Mouse (Mus musculus) ES-CJ7 (cell line): ENCODE data around the gene Lin7c.
"Not testable (repeated sequence)": the region's sequence is repeated elsewhere in the genome, so short reads cannot be mapped to it uniquely, and the experiment has no call there.

Source experiments
- DNase-seq: peaks from one replicate; pipeline ENCODE4 v3.0.0; 2011; ENCODE audit warnings: low read depth, low spot score

The Lin7c gene

DNA sequence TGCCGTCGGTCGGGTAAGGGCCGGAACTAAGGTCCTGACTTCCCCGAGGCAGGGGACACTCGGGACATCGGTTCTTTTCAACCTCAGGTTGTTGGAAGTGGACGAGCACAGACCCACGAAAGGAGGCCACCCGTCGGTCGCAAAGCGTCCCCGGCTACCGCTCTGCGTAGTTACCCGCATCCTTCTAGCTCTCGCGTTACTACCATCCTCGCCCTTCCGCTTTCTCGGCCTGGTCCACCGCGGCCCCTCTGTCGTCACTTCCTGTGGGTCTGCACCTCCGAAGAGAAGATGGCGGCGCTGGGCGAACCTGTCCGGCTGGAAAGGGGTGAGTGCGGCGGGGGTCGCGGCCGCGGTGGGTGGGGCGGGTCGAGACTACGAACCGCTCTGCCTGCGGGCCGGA is at the start of gene Lin7c:
Gene Lin7c, plus strand, starts transcription at position 257 of the 400 bp plus-strand sequence.
- DNase-seq: peak; percentile 94

DNA sequence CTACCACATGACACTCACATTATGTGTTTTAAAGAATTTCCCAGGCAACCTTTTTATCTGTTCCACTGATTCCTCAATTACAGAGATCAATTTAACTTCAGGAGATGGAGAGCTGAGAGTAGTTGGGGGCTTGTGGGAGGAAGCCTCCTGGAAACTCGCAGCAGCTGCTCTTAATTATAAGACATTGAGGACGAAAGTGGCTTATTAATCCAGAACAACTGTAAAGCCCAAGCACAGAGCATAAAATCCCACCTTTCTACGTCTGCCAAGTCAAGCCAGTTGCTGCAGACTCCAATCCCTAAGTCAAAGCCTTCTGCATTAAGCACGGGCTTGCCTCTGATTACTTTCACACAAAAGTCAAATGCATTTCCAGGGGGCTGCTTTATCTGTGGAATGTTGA is 44.3 kb upstream of the Lin7c start:
- no peak for DNase-seq

GRCm38 (mm10) chr2:109848305-109848704 is 42.3 kb upstream of the Lin7c start:
- no peak for DNase-seq

DNA sequence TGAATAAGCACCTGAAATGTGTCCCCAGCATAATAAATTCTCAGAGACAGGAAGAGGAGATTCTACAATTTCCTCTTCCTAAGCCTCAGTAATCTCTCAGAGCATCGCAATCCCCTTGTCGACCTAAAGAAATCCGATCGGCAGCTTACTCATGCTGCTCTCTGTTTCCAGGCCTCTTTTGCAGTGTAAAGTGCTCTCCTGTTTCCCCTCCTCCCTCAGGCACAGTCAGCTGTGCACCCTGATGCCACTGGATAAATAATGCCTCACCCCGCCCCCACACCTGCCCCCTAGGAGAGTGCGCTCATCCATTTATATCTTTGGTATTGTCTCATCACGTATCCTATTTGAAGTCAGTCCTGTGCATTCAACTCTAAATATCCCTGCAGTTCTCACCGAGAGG is 41.9 kb upstream of the Lin7c start:
- DNase-seq: peak; percentile 18

GRCm38 (mm10) chr2:109855601-109856000 is 35.1 kb upstream of the Lin7c start:
- no peak for DNase-seq

DNA sequence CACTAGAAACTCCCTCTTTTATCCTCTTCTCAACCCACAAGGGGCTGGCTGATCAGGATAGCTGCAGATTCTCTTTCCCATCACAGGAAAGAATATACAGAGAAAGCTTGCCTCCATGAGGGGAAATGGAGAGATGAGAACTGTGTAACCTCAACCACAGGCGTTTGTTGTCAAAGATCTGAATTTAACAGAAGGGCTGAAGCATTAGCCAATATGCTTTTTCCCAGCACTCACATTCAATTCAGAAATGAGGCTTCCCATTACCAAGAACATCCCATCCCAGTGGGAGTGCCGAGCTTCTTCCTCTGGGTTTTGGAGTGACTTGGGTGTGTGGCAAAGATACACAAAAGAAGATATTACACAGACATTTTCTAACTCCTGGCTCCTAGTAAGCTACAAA is 31.0 kb upstream of the Lin7c start:
- no peak for DNase-seq

GRCm38 (mm10) chr2:109860832-109861231 is 29.8 kb upstream of the Lin7c start:
- peak; percentile 54 for DNase-seq

- DNase-seq: not testable (repeated sequence)
These were observed 11.2 kb upstream of the Lin7c start for GRCm38 (mm10) chr2:109879429-109879828.

- DNase-seq: no peak
These were observed 9.5 kb upstream of the Lin7c start for GRCm38 (mm10) chr2:109881111-109881510.

GRCm38 (mm10) chr2:109881625-109882024 is 9.0 kb upstream of the Lin7c start:
- no peak for DNase-seq

DNA sequence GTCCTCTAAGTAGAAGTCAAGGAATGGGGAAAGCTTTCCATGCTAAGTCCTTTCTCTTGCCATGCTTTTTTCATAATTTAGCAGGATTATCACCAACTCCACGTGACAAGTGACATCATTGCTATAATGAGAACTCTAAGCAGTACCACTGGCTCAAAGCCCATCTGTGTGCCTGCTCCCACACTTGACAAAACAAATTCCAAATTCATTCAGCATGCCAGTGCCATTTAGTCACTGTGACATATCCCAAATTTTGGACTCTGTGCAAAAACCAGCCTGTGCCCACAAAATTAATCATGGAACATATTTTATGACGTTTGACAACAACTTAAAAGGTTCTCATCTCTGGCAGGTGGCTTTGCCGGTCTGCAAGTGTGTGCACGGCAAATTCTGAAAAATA is 6.5 kb upstream of the Lin7c start:
- DNase-seq: no peak

DNA sequence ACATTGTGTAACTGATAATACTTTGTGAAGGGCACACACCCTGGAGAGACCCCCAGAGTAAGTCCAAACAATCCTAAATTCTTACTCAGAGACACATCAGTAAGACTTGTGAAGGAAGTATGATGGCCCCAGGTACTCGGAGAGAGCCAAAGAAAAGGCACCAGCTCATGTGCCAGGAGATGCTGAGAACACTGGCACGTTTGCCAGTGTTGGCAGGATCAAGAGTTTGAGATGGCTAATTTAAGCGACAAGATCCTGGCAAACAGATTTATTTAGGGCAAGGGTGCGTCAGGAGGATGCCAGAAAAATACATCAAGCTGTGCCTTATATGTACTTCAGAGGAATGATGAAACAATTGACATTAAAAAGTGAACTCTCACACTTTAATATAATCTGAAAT is 6.1 kb upstream of the Lin7c start:
- no peak for DNase-seq

- DNase-seq: peak; percentile 40
These were observed 585 bp upstream of the Lin7c start for GRCm38 (mm10) chr2:109890068-109890467.

DNA sequence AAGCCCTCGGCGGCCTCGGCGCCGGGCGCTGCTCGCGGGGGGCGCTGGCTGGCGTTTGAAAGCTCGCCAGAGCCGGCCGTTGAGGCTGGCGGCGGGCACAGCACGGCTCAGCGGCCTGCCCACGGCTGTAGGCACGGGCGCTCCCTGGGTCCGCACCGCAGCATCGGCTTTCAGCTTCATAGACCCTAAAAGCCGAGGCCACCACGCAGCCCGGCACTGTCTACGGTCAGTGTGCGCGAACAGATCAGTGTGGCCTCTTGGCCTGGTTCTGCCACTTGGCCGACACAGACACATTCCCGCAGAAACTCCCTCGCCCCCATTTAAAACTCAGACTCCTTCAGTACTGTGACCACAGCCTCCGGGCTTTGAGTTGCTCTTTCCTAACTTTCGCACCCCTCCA is 378 bp downstream of the Lin7c start:
- peak; percentile 17 for DNase-seq

DNA sequence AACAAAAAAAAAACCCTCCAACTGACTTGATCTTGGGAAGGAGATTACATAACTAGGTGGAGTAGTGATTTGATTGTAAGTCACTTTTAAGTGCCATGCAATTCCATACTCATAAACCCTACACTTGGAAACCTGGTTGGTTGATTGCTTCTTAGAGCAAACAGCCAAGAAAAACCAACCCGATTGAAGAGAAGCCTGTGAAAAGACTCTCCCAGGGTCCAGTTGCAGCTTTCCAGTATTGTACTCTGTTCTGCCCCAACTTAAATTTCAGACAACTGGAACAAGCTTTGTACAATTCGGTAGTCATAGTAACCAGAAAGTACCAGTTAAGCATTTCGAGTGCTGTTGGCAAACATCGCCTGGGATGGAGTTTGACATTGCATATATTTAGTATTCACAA is 818 bp downstream of the Lin7c start:
- no peak for DNase-seq

DNA sequence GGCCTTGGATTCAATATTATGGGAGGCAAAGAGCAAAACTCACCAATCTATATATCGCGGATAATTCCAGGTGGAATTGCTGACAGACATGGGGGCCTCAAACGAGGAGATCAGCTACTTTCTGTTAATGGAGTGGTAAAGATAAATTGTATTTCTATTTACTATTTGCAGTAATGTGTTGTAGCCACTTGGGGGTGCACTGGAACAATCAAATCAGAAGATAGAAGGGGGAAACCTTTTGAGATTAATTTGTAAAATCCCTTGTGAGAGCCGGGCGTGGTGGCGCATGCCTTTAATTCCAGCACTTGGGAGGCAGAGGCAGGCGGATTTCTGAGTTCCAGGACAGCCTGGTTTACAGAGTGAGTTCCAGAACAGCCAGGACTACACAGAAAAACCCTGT is 5.7 kb downstream of the Lin7c start:
- DNase-seq: peak; percentile 34

DNA sequence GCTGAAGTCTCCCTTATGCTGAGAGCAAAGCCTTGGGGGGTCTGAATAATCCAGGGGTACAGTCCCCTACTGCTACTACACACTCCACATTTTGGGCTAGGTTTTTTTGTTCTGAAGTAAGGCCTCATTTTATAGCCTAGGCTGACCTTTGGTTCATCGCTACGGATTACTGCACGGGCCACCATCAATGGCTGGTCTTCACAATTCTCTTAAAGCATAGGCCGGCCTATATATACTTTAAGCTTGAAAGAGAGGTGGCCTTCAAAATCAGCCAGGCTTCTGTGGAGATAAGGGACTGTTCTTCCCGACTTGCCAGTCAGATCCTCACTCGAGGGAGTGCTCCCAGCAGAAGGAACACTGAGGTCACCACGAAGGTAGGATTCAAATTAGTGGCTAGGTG is 12.2 kb downstream of the Lin7c start:
- DNase-seq: no peak

DNA sequence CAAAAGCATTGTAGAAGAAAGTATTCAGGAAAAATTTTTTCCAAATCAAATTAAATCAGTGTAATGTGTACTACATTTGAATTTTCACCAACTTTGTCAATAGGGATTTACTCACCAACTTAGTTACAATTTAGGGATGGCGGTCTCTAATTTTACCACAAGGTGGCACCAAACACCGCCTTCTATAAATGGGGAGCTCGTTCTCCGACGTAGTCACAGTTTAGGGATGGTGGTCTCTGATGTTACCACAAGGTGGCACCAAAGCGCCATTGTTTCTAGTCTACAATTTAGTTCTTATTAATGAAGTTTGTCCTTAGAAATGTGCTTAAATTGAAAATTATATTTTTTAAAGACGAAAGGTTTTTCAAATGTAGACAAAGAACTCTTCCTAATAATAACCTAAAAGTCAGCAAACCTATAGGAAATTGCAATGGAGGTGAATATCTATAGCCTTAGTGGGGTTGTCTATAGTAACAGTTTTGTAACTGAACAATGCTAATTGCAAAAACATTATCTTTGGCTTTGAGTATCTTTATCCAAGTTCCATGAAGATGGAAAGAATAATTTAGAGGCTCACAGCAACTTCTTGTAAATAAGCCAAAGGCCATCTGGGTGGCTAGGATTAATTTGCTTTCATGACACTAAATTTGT is 13.6 kb downstream of the Lin7c start:
- peak; percentile 82 for DNase-seq

DNA sequence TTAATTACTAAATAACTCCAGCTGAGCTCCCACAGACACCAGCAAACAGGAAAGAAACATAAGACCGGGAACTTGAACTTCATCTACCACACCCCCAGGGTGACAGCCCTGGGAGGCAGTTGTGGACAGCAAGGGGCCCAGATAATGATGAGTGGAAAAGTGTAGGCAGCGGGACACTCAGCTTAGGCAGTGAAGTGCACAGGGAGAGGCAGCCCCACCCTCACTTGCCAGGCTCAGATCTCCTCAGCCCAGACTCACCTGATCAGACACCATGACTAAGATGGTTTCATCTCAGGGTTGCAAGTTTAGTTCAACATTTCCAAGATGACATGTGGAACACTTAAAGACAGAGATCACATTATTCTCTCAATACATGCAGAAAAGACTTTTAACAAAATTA is 18.5 kb downstream of the Lin7c start:
- DNase-seq: no peak

- peak; percentile 64 for DNase-seq
These were observed 21.6 kb downstream of the Lin7c start for GRCm38 (mm10) chr2:109912216-109912615.

DNA sequence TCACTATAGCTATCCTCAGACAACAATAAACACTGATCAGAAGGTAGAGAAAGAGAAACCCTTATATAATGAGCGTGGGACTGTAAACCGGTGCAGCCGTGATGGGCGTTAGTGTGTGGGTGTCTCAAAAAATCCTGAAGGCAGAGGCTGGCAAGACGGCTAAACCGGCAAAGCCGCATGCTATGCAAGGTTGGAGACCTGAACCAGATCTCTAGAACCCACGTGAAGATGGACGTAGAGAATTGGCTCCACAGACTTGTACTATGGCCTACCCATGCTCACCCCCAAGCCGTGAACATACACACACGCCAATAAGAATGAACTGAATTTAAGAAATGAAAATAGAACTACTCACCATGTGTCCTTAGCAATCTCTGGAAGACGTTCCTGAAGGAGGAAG is 22.1 kb downstream of the Lin7c start:
- peak; percentile 58 for DNase-seq

DNA sequence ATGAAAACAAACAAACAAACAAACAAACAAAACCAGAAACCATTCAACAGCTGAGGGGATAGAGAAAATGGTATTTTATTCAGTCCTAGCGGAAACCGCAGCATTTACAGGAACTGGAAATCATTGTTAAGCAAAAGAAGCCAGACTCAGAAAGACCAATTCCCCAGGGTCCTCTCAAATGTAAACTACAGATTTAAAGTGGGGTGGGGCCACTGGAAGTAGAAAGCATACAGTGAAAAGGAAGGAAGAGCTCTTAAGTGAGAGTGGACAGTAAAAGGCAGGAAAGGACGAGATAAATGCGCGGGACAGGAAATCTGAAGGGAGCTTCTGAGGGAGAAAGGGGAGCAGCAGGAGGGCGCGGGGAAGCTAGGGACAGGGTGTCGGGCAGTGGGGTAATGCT is 22.6 kb downstream of the Lin7c start:
- peak; percentile 87 for DNase-seq

DNA sequence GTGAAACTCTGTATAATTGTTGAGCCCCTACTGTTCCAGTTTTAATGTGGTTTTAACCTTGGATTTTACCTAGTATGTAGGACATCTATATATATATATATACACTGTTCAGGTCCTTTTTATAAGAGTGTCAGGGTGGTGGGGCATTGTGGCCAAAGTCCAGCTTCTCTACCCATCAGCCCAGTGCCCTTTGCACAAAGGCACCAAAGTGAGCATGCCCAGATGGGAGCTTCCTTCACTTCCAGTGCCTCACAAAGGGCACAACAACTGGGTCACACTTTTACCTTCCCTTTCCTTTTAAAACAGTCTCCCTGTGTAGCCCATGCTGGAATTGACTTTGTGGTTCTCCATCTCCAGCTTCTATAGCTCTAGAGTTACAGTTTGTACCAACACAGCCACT is 23.9 kb downstream of the Lin7c start:
- DNase-seq: no peak
